Mouse (Mus musculus): Measurements from ENCODE around the gene Rpl34.

Rpl34 gene

GRCm38 (mm10) chr3:130730189-130730653 lies at the start of gene Rpl34:
Rpl34 (minus strand) TSS chr3:130730398.
- DNase-seq (ENCODE audit: low spot score in 2 of 2): peak; percentile 92 to 93

- no peak for DNase-seq (ENCODE audit: low spot score in 2 of 2)
These were observed 38.0 kb upstream of the Rpl34 start for GRCm38 (mm10) chr3:130768172-130768571.

- DNase-seq (ENCODE audit: low spot score in 2 of 2): no peak
These were observed 33.9 kb upstream of the Rpl34 start for GRCm38 (mm10) chr3:130764091-130764490.

GRCm38 (mm10) chr3:130760711-130761435 lies 30.7 kb upstream of the Rpl34 start:
- no peak for DNase-seq (ENCODE audit: low spot score in 2 of 2)

GRCm38 (mm10) chr3:130758157-130758841 lies 28.1 kb upstream of the Rpl34 start:
- no peak for DNase-seq (ENCODE audit: low spot score in 2 of 2)

- DNase-seq (ENCODE audit: low spot score in 2 of 2): no peak
These were observed 27.1 kb upstream of the Rpl34 start for GRCm38 (mm10) chr3:130757117-130757852.

- no peak for DNase-seq (ENCODE audit: low spot score in 2 of 2)
These were observed 19.0 kb upstream of the Rpl34 start for GRCm38 (mm10) chr3:130749206-130749605.

GRCm38 (mm10) chr3:130746673-130747619 lies 16.7 kb upstream of the Rpl34 start:
- DNase-seq (ENCODE audit: low spot score in 2 of 2): no peak

- DNase-seq (ENCODE audit: low spot score in 2 of 2): no peak
These were observed 7.6 kb upstream of the Rpl34 start for GRCm38 (mm10) chr3:130737652-130738361.

- no peak for DNase-seq (ENCODE audit: low spot score in 2 of 2)
These were observed 6.6 kb upstream of the Rpl34 start for GRCm38 (mm10) chr3:130736758-130737157.

GRCm38 (mm10) chr3:130729472-130730188 lies 568 bp downstream of the Rpl34 start:
- DNase-seq (ENCODE audit: low spot score in 2 of 2): peak in 1 of 2 experiments; percentile 65

- DNase-seq (ENCODE audit: low spot score in 2 of 2): no peak
These were observed 2.5 kb downstream of the Rpl34 start for GRCm38 (mm10) chr3:130727676-130728075.

- DNase-seq (ENCODE audit: low spot score in 2 of 2): no peak
These were observed 3.2 kb downstream of the Rpl34 start for GRCm38 (mm10) chr3:130727036-130727435.

GRCm38 (mm10) chr3:130725718-130726117 lies 4.5 kb downstream of the Rpl34 start:
- DNase-seq (ENCODE audit: low spot score in 2 of 2): no peak

GRCm38 (mm10) chr3:130722733-130723478 lies 7.3 kb downstream of the Rpl34 start:
- no peak for DNase-seq (ENCODE audit: low spot score in 2 of 2)

GRCm38 (mm10) chr3:130720225-130720624 lies 10.0 kb downstream of the Rpl34 start:
- DNase-seq (ENCODE audit: low spot score in 2 of 2): no peak

GRCm38 (mm10) chr3:130718871-130719270 lies 11.3 kb downstream of the Rpl34 start:
- DNase-seq (ENCODE audit: low spot score in 2 of 2): no peak

GRCm38 (mm10) chr3:130716555-130716954 lies 13.6 kb downstream of the Rpl34 start:
- DNase-seq (ENCODE audit: low spot score in 2 of 2): no peak

Data from urinary bladder, postnatal 4 days (tissue).